Mouse (Mus musculus): ENCODE results near the gene Epha6.

GRCm38 (mm10) chr16:59846574-59846973, 758.8 kb downstream of the Epha6 start:
- TF ChIP-seq ZC3H11A (IDR thresholded peaks at IDR 0.05; ENCODE audit: borderline replicate concordance, low read depth, low read length) (no peak), MAFK (IDR thresholded peaks at IDR 0.05; ENCODE audit: insufficient read depth, low read depth, low read length) (no peak)

Measured in ES-E14 (cell line).